Mouse (Mus musculus): Measurements from ENCODE around the gene Gm428. TPM values are rescaled to one million over a fixed set of nuclear protein-coding genes. Genes with fewer than 3 reads are reported as not detected.
"Not testable (repeated sequence)": the region's sequence is repeated elsewhere in the genome, so short reads cannot be mapped to it uniquely, and the experiment has no call there.

The Gm428 gene
- not detected for total RNA-seq (2021)

DNA sequence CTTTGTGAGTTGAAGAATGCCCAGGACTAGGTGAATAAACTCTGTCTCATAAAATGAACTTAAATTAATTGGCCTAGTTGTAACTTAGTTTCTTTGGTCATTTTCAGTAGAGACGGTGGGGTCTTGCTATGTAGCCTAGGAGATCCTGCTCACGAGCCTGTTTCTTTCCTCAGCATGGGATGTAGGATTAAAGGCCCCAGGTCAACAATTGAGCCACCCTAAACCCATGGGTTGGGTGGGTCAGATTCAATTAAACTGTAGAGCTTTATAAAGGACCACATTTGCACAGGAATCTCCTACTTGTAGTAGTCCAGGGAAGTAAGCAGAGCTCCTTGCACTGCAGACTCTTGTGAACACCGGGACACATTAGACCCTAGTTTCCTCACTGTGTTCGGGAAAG lies at the start of gene Gm428:
Gene Gm428, plus strand, starts transcription at position 301 of the 400 bp plus-strand sequence.
- not testable (repeated sequence) for DNase-seq (ENCODE audit: extremely low spot score in 1 of 2, low spot score in 1 of 2)

DNA sequence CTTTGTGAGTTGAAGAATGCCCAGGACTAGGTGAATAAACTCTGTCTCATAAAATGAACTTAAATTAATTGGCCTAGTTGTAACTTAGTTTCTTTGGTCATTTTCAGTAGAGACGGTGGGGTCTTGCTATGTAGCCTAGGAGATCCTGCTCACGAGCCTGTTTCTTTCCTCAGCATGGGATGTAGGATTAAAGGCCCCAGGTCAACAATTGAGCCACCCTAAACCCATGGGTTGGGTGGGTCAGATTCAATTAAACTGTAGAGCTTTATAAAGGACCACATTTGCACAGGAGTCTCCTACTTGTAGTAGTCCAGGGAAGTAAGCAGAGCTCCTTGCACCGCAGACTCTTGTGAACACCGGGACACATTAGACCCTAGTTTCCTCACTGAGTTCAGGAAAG lies 45.5 kb upstream of the Gm428 start, which contains the start of gene Gm11236:
Gene Gm11236, plus strand, starts transcription at position 301 of the 400 bp plus-strand sequence.
- DNase-seq (ENCODE audit: extremely low spot score in 1 of 2, low spot score in 1 of 2): not testable (repeated sequence)

DNA sequence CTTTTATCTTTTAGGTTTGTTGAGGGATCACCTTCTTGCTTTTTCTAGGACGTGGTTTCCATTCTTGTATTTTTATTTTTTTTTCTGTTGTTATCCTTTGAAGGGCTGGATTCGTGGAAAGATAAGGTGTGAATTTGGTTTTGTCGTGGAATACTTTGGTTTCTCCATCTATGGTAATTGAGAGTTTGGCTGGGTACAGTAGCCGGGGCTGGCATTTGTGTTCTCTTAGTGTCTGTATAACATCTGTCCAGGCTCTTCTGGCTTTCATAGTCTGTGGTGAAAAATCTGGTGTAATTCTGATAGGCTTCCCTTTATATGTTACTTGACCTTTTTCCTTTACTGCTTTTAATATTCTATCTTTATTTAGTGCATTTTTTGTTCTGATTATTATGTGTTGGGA lies 21.5 kb upstream of the Gm428 start:
- not testable (repeated sequence) for DNase-seq (ENCODE audit: extremely low spot score in 1 of 2, low spot score in 1 of 2)

DNA sequence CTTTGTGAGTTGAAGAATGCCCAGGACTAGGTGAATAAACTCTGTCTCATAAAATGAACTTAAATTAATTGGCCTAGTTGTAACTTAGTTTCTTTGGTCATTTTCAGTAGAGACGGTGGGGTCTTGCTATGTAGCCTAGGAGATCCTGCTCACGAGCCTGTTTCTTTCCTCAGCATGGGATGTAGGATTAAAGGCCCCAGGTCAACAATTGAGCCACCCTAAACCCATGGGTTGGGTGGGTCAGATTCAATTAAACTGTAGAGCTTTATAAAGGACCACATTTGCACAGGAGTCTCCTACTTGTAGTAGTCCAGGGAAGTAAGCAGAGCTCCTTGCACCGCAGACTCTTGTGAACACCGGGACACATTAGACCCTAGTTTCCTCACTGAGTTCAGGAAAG lies 15.3 kb upstream of the Gm428 start, which contains the start of gene Gm11239:
Gene Gm11239, plus strand, starts transcription at position 301 of the 400 bp plus-strand sequence.
- not testable (repeated sequence) for DNase-seq (ENCODE audit: extremely low spot score in 1 of 2, low spot score in 1 of 2)

DNA sequence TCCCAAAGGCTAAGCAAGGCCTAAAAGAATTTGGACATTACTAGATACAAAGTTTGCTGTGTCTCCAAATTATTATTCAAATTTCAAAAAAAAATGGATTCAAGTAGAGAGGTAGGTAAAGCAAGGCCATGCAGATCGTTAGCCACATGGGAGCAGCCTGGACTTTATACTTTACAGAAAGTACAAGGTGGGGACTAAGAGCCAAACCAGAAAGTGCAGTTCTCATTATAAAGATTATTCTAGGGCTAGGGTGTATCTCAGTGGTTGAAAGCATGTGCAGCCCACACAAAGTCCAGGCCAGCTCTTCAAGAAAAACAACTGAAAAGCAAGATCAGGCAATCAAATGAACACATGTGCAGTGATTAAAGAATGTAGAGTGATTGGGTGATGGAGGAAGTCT lies 35.4 kb downstream of the Gm428 start:
- no peak for DNase-seq (ENCODE audit: extremely low spot score in 1 of 2, low spot score in 1 of 2)

DNA sequence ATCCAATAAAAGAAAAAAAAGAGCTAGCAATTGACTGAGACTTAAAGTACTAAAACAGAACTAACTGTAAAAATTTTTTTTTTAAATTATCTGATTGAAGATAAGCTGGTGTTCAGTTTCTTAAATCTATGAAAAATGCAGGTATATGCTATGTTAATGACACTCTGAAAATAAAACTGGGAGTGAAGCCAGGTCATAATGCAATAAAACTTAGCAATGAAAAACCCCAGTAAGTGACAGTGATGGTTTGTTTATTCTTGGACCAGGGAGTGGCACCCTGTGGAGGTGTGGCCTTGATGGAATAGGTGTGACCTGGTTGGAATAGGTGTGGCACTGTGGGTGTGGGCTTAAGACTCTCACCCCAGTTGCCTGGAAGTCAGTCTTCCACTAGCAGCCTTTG lies 36.5 kb downstream of the Gm428 start:
- no peak for DNase-seq (ENCODE audit: extremely low spot score in 1 of 2, low spot score in 1 of 2)

Other genes starting within 250 kb of the Gm428 start
- not detected for gene Gm11238, start 75.6 kb upstream of the Gm428 start, total RNA-seq (2021)
- gene Gm11237, start 60.5 kb upstream of the Gm428 start, total RNA-seq (2021): not detected
- not detected for gene Gm11236, start 45.4 kb upstream of the Gm428 start, total RNA-seq (2021)
- gene Gm11239, start 15.2 kb upstream of the Gm428 start, total RNA-seq (2021): not detected
- gene Rasef, start 107.5 kb downstream of the Gm428 start, total RNA-seq (2021): under 1 TPM; 0.12 to 0.21 TPM
- gene Gm11758, start 192.8 kb downstream of the Gm428 start, total RNA-seq (2021): not detected
- not detected for gene Gm11757, start 207.6 kb downstream of the Gm428 start, total RNA-seq (2021)
- not detected for gene Gm13871, start 222.4 kb downstream of the Gm428 start, total RNA-seq (2021)
- not detected for gene Gm11756, start 237.2 kb downstream of the Gm428 start, total RNA-seq (2021)

Measured in layer of hippocampus, postnatal 25 days (tissue).